Mouse (Mus musculus) induced T-regulatory cell, adult 2 months (primary cell): ENCODE measurements around the gene Cldn9.
A peak's percentile ranks its signal among the peaks of the same experiment; 100 is the strongest.

ENCODE experiments used
- DNase-seq: peaks from one replicate; pipeline ENCODE4 v3.0.0-alpha.2; 2012; ENCODE audit warnings: low read depth

The Cldn9 gene

GRCm38 (mm10) chr17:23645894-23646293, 37.9 kb downstream of the Cldn9 start:
- DNase-seq, result no peak

GRCm38 (mm10) chr17:23644613-23645495, 39.0 kb downstream of the Cldn9 start, which contains the start of gene Mmp25:
Gene Mmp25, minus strand, starts transcription at chr17:23645277.
- peak; percentile 22 for DNase-seq
